Mouse (Mus musculus) limb, embryonic 15.5 days (tissue): ENCODE results near the gene Phospho1. TPM values are rescaled to one million over a fixed set of nuclear protein-coding genes. Genes with fewer than 3 reads are reported as not detected.

Experiments
- ATAC-seq: fragments of 200-750 bp; cut with Nextera tagmentation; 2 replicates; pipeline ENCODE4 v1.8.0; 2017; ENCODE audit warnings: low read depth, moderate TSS enrichment; ENCODE audit not compliant: insufficient number of reproducible peaks, low FRiP score, low TSS enrichment
- H3K27ac ChIP-seq: fragments of 300-500 bp; sonication (generic); 2 replicates; pipeline ENCODE4 v1.5.1; 2015; ENCODE audit warnings: moderate library complexity, mild to moderate bottlenecking, inconsistent platforms
- H3K27me3 ChIP-seq: fragments of 300-500 bp; sonication (generic); 2 replicates; pipeline ENCODE4 v1.6.1; 2015; ENCODE audit warnings: inconsistent platforms
- H3K36me3 ChIP-seq: fragments of 300-500 bp; sonication (generic); 2 replicates; pipeline ENCODE4 v1.6.1; 2015; ENCODE audit warnings: inconsistent platforms
- H3K4me1 ChIP-seq: fragments of 300-500 bp; sonication (generic); 2 replicates; pipeline ENCODE4 v1.6.1; 2015; ENCODE audit warnings: inconsistent platforms
- H3K4me2 ChIP-seq: fragments of 300-500 bp; sonication (generic); 2 replicates; pipeline ENCODE4 v1.6.1; 2015; ENCODE audit warnings: mild to moderate bottlenecking, inconsistent platforms
- H3K4me3 ChIP-seq: fragments of 300-500 bp; sonication (generic); 2 replicates; pipeline ENCODE4 v1.5.1; 2015; ENCODE audit warnings: mild to moderate bottlenecking, inconsistent platforms
- H3K9ac ChIP-seq: fragments of 300-500 bp; sonication (generic); 2 replicates; pipeline ENCODE4 v1.6.1; 2015; ENCODE audit warnings: inconsistent platforms
- H3K9me3 ChIP-seq: fragments of 300-500 bp; sonication (generic); 2 replicates; pipeline ENCODE4 v1.6.1; 2016; ENCODE audit warnings: inconsistent platforms
- WGBS: fragments of 180-500 bp; shearing (Covaris S2); methylation state at CpG from one replicate; pipeline ENCODE4 v1.1.7; 2015; 5-methylcytosine and 5-hydroxymethylcytosine counted together
- polyA plus RNA-seq: library from polyadenylated mRNA; unstranded; fragments of >200 nt; fragmentation: Nextera tagmentation; extraction: Ambion mirVana; gene quantifications from 2 replicates; pipeline ENCODE4 v1.2.1, GENCODE M21; 2015

The Phospho1 gene
- polyA plus RNA-seq, 1 experiment from 2014 or later: 2.8 TPM

DNA sequence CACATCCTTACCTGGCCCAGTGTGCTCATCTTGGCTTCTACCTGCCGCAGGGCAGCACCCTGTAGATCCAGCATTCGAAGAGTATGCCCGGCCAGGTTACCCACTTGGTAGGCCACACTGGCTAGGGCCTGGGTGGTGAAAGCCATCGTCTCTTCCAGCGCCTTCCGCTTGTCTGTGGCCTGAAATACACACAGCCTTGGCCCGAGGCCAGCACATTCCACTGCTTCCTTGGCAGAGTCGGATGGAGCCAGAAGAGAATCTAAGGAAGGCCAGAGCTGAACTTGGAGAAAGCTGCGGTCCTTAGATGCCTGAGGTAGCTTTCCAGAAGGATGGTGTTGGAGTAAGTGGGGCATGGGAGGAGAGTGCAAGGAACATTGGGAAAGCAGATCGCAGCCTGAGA, 12.8 kb downstream of the Phospho1 start, which contains the start of gene Gngt2:
Gene Gngt2, plus strand, starts transcription at position 158 of the 400 bp plus-strand sequence.
- Histone ChIP-seq H3K4me3 (no peak within 1 kb of the TSS), H3K9me3 (no peaks in the 10 kb centered on the region), H3K36me3 (no peaks in the 10 kb centered on the region), H3K27me3 (peaks cover 59% of the 10 kb centered on the region), H3K9ac (no peak within 1 kb of the TSS), H3K4me1 (peaks cover 58% of the 10 kb centered on the region), H3K27ac (peak within 1 kb of the TSS; percentile 34), H3K4me2 (0 out of 2 replicates have a peak within 1 kb of the TSS, but pooled peaks have one; percentile 6)
- ATAC-seq: no peak
- 37% methylated on average over 10 of the region's 10 CpGs for WGBS

GRCm38 (mm10) chr11:95838598-95838997, 14.3 kb downstream of the Phospho1 start:
- H3K9ac ChIP-seq: no peak overlapping the region
- no peak overlapping the region for H3K4me3 ChIP-seq
- no peak overlapping the region for H3K4me2 ChIP-seq
- no peaks in the 10 kb centered on the region for H3K9me3 ChIP-seq
- ATAC-seq: no peak
- no peak overlapping the region for H3K27ac ChIP-seq
- 75% methylated on average over 4 of the region's 4 CpGs for WGBS
- no peaks in the 10 kb centered on the region for H3K36me3 ChIP-seq
- peaks cover 53% of the 10 kb centered on the region for H3K4me1 ChIP-seq
- H3K27me3 ChIP-seq: peaks cover 50% of the 10 kb centered on the region

DNA sequence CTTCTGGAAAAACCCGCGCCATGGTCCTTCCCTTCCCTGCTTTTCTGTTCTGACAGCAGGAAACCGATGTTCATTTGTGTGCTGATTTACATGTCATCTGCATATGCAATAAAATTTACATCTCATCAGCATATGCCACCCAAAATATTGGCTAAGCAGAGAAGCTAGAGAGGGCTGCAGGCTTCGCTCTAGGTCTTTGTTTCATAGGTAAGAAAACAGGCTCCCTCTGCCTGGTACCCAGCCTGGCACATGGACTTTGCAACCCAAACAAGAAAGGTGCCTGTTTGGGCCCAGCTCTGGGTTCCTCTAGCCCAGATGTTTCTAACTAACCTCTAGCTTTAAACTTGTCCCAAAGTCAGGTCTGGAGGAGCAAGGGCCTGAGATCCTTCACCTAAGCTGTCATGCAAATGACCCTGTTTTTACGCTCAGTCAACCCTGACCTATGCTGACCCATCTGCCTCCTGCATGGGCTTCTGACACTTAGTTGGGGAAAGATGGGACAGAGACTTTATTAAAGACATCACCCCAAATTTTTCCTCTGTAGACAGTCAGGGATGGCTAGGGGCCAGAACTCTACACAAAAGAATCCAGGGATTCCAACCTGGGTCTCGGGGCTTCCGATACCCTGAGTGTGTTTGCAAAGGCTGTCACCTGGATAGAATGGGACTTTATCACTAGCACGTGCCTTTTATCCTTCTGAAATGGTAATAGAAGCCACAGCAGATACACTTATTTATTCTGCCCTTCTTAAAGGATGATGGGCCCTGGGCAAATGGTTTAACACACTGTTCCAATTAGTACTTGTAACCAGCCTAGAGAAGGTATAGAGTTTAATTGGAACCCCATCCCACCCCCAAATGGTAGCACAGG, 14.9 kb downstream of the Phospho1 start:
- Histone ChIP-seq H3K9me3 (no peaks in the 10 kb centered on the region), H3K27me3 (peaks cover 43% of the 10 kb centered on the region), H3K4me2 (no peak overlapping the region), H3K36me3 (no peaks in the 10 kb centered on the region), H3K4me1 (peaks cover 47% of the 10 kb centered on the region), H3K4me3 (no peak overlapping the region), H3K9ac (no peak overlapping the region), H3K27ac (no peak overlapping the region)
- 69% methylated on average over 8 of the region's 8 CpGs for WGBS
- ATAC-seq: no peak

DNA sequence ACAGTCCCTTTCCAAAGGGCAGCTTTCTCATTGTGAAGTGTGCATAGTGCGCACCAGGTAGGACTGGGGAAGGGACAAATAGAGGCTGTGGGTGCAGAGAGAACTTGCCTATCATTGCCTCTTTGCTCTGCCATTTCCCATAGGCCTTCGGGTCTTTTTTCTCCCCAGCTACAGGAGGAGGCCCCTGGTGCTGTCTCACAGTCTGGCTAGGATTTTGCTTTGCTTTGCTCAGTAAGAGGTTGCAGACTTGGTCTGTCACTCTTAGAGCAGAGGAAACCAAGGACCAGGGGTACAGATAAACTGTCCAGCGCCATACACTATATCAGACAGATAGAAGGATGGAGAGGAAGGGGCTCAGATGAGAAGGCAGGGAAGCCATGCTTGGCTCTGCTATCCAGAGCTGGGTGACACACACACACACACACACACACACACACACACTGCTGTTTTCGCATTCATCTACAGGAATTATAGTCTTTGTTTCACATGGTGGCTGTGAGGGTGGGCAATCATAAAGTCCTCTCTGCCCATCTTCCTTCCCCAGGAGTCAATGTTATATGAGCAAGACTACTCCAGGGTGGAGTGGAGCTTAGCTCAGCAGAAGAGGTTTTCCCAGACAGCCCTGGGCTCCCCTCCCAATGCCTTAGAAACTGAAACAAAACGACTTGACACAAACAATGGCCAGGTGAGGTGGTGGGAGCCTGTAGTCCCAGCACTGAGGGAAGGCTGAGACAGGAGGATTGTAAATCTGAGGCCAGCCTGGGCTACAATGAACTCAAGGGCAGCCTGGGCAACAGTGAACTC, 16.6 kb downstream of the Phospho1 start:
- no peaks in the 10 kb centered on the region for H3K36me3 ChIP-seq
- H3K27me3 ChIP-seq: peaks cover 27% of the 10 kb centered on the region
- no peak overlapping the region for H3K4me2 ChIP-seq
- H3K9ac ChIP-seq: no peak overlapping the region
- no peaks in the 10 kb centered on the region for H3K9me3 ChIP-seq
- H3K4me1 ChIP-seq: peaks cover 33% of the 10 kb centered on the region
- peak overlapping the region; percentile 22 for H3K4me3 ChIP-seq
- WGBS: 74% methylated on average over 5 of the region's 5 CpGs
- ATAC-seq: no peak
- no peak overlapping the region for H3K27ac ChIP-seq

- peaks cover 27% of the 10 kb centered on the region for H3K4me1 ChIP-seq
- H3K9me3 ChIP-seq: no peaks in the 10 kb centered on the region
- H3K4me2 ChIP-seq: peak overlapping the region; percentile 24; the same call in 1 of the 2 replicates
- H3K9ac ChIP-seq: peak overlapping the region; percentile 4; the same call in 1 of the 2 replicates
- H3K4me3 ChIP-seq: peak overlapping the region; percentile 22
- peaks cover 21% of the 10 kb centered on the region for H3K27me3 ChIP-seq
- H3K36me3 ChIP-seq: no peaks in the 10 kb centered on the region
- ATAC-seq: no peak
- 0 out of 2 replicates have a peak overlapping the region, but pooled peaks have one; percentile 18 for H3K27ac ChIP-seq
- WGBS: 58% methylated on average over 10 of the region's 10 CpGs
Observed at GRCm38 (mm10) chr11:95841498-95841830, 17.2 kb downstream of the Phospho1 start.

GRCm38 (mm10) chr11:95842074-95842681, 17.9 kb downstream of the Phospho1 start, which contains the start of gene Abi3:
Gene Abi3 (minus strand): TSS chr11:95842476.
- peak within 1 kb of the TSS; percentile 18; the same call in 1 of the 2 replicates for H3K27ac ChIP-seq
- H3K36me3 ChIP-seq: no peaks in the 10 kb centered on the region
- WGBS: 12% methylated on average over 11 of the region's 11 CpGs
- H3K4me3 ChIP-seq: peak within 1 kb of the TSS; percentile 22
- 0 out of 2 replicates have a peak, but pooled peaks have one; percentile 35 for ATAC-seq
- H3K27me3 ChIP-seq: peaks cover 16% of the 10 kb centered on the region
- H3K9me3 ChIP-seq: no peaks in the 10 kb centered on the region
- peak within 1 kb of the TSS; percentile 24; the same call in 1 of the 2 replicates for H3K4me2 ChIP-seq
- peak within 1 kb of the TSS; percentile 4; the same call in 1 of the 2 replicates for H3K9ac ChIP-seq
- peaks cover 20% of the 10 kb centered on the region for H3K4me1 ChIP-seq

GRCm38 (mm10) chr11:95842953-95843352, 18.7 kb downstream of the Phospho1 start:
- peaks cover 14% of the 10 kb centered on the region for H3K27me3 ChIP-seq
- H3K4me2 ChIP-seq: no peak overlapping the region
- H3K27ac ChIP-seq: no peak overlapping the region

DNA sequence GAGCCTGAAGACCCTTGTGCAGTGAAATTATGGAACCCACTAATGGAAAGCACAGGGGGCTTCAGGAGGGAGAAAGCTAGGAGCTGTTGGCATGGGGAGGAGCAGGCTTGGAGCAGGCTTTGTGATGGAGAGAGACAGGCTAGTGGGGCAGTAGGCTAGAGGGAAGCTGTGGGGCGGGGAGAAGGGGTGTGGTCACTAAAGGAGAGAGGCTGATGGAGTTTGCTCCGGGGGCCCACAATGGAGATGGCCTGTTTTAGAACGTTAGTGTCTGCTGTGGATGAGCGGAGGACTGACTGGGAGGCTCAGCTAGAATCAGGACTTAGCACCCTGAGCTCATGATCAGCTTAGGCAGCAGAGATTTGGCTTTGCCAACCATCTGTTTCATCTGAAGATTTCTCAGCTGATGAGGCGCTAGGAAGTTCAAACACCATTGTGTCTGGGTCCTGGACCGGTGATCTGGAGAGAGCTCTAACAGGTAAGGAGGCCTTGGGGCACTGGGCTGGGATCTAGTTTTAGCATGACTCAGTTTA, 19.2 kb downstream of the Phospho1 start:
- Histone ChIP-seq H3K4me3 (no peak overlapping the region), H3K9me3 (no peaks in the 10 kb centered on the region), H3K36me3 (no peaks in the 10 kb centered on the region), H3K4me1 (peaks cover 10% of the 10 kb centered on the region), H3K4me2 (no peak overlapping the region), H3K27me3 (peaks cover 13% of the 10 kb centered on the region), H3K9ac (no peak overlapping the region), H3K27ac (no peak overlapping the region)
- ATAC-seq: no peak
- 56% methylated on average over 6 of the region's 6 CpGs for WGBS

More at GRCm38 (mm10) chr11:95842953-95843352, 18.7 kb downstream of the Phospho1 start:
- ATAC-seq: no peak
- no peaks in the 10 kb centered on the region for H3K9me3 ChIP-seq
- H3K4me1 ChIP-seq: peaks cover 12% of the 10 kb centered on the region
- H3K4me3 ChIP-seq: no peak overlapping the region
- no peaks in the 10 kb centered on the region for H3K36me3 ChIP-seq
- no peak overlapping the region for H3K9ac ChIP-seq
- WGBS: 66% methylated on average over 5 of the region's 5 CpGs

DNA sequence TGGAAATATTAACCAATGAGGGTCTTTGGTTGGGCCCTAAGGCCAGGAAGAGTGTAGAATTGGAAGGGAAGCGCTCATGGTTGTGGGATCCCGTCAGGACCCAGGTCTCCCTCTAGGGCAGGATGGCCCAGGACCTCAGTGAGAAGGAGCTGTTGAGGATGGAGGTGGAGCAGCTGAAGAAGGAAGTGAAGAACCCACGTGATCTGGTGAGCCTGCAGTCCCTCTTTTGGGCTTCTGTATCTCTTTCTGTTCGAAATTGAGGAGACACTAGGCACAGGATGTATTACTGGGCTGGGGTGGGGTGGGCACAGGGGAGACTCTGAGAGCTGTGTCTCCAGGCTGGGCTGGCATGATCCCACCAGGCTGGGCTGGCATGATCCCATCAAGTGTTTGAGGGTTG, 20.6 kb downstream of the Phospho1 start:
- 60% methylated on average over 4 of the region's 4 CpGs for WGBS
- no peak for ATAC-seq
- H3K4me3 ChIP-seq: no peak overlapping the region

DNA sequence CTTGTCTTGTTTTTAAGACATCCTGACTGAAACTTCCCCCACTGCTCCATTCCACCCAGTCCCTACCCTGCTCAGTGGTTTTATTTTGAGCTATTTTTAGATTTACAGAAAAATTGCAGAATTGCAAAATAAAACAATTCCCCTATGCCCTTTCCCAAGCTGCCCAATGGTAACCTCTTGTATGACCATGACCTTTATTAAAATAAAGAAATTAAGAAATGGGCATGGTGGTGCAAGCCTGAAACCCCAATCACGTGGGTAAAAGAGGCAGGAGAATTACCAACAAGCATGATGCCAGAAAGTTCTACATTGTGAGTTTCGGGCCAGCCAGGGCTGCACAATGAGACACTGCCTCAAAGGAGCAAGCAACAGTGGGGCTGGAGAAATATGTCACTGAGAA, 26.6 kb downstream of the Phospho1 start:
- ATAC-seq: no peak
- Histone ChIP-seq H3K9ac (no peak overlapping the region), H3K27me3 (no peaks in the 10 kb centered on the region), H3K36me3 (no peaks in the 10 kb centered on the region), H3K9me3 (no peaks in the 10 kb centered on the region), H3K4me2 (no peak overlapping the region), H3K27ac (no peak overlapping the region), H3K4me3 (no peak overlapping the region), H3K4me1 (no peaks in the 10 kb centered on the region)
- 62% methylated on average over 2 of the region's 2 CpGs for WGBS

More for the DNA sequence above, 20.6 kb downstream of the Phospho1 start:
- Histone ChIP-seq H3K9ac (no peak overlapping the region), H3K9me3 (no peaks in the 10 kb centered on the region), H3K27ac (no peak overlapping the region), H3K4me1 (peaks cover 10% of the 10 kb centered on the region), H3K36me3 (no peaks in the 10 kb centered on the region), H3K27me3 (peaks cover 13% of the 10 kb centered on the region), H3K4me2 (no peak overlapping the region)

DNA sequence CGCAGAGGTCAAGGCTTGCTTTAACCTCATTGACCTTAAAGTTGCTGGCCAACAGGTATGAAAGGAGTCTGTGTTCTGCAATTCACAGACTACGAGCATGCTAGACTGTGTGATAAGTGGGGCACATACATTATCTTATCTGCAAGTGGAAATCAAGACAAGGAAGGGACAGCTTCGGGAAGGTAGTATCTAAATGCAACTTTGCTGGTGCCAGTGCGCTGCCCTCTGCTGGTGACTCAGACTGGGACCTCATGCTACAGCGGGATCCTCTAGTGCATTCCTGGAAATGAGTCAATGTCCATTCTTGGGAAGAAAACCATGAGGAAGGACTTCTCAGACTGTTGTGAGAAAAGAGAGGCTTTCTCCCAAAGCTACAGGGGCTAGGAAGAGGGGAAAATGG, 29.4 kb downstream of the Phospho1 start:
- Histone ChIP-seq H3K4me3 (no peak overlapping the region), H3K4me2 (no peak overlapping the region), H3K4me1 (peaks cover 3% of the 10 kb centered on the region; the same call in 1 of the 2 replicates), H3K27me3 (no peaks in the 10 kb centered on the region), H3K27ac (no peak overlapping the region), H3K9ac (no peak overlapping the region), H3K9me3 (no peaks in the 10 kb centered on the region), H3K36me3 (no peaks in the 10 kb centered on the region)
- WGBS: 62% methylated on average over 5 of the region's 5 CpGs
- ATAC-seq: no peak
